Mouse (Mus musculus) neural tube, embryonic 11.5 days (tissue): ENCODE results near the gene Grcc10. TPM values are rescaled to one million over a fixed set of nuclear protein-coding genes. Genes with fewer than 3 reads are reported as not detected.
A peak's percentile ranks its signal among the peaks of the same experiment; 100 is the strongest.

ENCODE experiments used
- ATAC-seq: fragments of 200-750 bp; cut with Nextera tagmentation; 2 replicates; pipeline ENCODE4 v1.8.0; 2017; ENCODE audit warnings: moderate number of reproducible peaks, mild to moderate bottlenecking, moderate TSS enrichment, moderate library complexity; ENCODE audit not compliant: insufficient read depth, low FRiP score, low TSS enrichment
- DNase-seq: peaks from one replicate; pipeline ENCODE4 v3.0.0-alpha.2; 2015; ENCODE audit warnings: low spot score
- H3K27ac ChIP-seq: fragments of 300-500 bp; sonication (generic); 2 replicates; pipeline ENCODE4 v1.5.1; 2014; ENCODE audit warnings: low read depth, mild to moderate bottlenecking, low read length
- H3K27me3 ChIP-seq: fragments of 300-500 bp; sonication (generic); 2 replicates; pipeline ENCODE4 v1.6.1; 2014; ENCODE audit warnings: mild to moderate bottlenecking, low read length, mixed read lengths; ENCODE audit not compliant: control insufficient read depth, insufficient read depth
- H3K36me3 ChIP-seq: fragments of 300-500 bp; sonication (generic); 2 replicates; pipeline ENCODE4 v1.6.1; 2014; ENCODE audit warnings: mild to moderate bottlenecking, low read length, moderate library complexity, mixed read lengths; ENCODE audit not compliant: control insufficient read depth, insufficient read depth
- H3K4me1 ChIP-seq: fragments of 300-500 bp; sonication (generic); 2 replicates; pipeline ENCODE4 v1.6.1; 2014; ENCODE audit warnings: low read length, mixed read lengths; ENCODE audit not compliant: control insufficient read depth, insufficient read depth
- H3K4me2 ChIP-seq: fragments of 300-500 bp; sonication (generic); 2 replicates; pipeline ENCODE4 v1.6.1; 2014; ENCODE audit warnings: low read depth, mild to moderate bottlenecking, moderate library complexity
- H3K4me3 ChIP-seq: fragments of 300-500 bp; sonication (generic); 2 replicates; pipeline ENCODE4 v1.5.1; 2014; ENCODE audit warnings: low read depth, low read length
- H3K9ac ChIP-seq: fragments of 300-500 bp; sonication (generic); 2 replicates; pipeline ENCODE4 v1.6.1; 2014; ENCODE audit warnings: mild to moderate bottlenecking, low read length
- H3K9me3 ChIP-seq: fragments of 300-500 bp; sonication (generic); 2 replicates; pipeline ENCODE4 v1.6.1; 2016; ENCODE audit warnings: low read length; ENCODE audit not compliant: control insufficient read depth
- WGBS: fragments of 180-500 bp; shearing (Covaris S2); extraction: QIAGEN DNeasy Blood & Tissue Kit; methylation state at CpG from one replicate; pipeline ENCODE4 v1.1.7; 2014; 5-methylcytosine and 5-hydroxymethylcytosine counted together
- polyA plus RNA-seq: library from polyadenylated mRNA; unstranded; fragments of >200 nt; fragmentation: Nextera tagmentation; extraction: Ambion mirVana; gene quantifications from 2 replicates; pipeline ENCODE4 v1.2.1, GENCODE M21; 2014

Gene Grcc10
- polyA plus RNA-seq, 1 experiment from 2014 or later = 456 TPM

DNA sequence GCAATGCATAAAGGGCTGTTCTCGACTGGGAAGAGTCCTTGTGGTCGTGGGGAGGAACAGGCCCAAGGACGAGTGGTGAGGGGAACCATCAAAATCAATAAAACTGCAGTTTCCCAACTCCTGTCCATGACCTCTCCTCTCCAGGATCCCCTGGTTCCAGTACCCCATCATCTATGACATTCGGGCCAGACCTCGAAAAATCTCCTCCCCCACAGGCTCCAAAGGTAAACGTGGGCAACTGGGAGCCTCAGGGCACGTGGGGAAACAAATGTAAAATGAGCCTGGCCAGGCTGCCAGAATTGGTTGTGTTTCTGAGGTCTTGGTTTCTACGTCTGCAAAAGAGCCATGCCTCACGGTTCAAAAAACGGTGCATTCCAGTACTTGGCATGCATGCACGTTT lies 28.3 kb downstream of the Grcc10 start:
- Histone ChIP-seq H3K4me1 (peaks cover 11% of the 10 kb centered on the region), H3K9me3 (no peaks in the 10 kb centered on the region), H3K4me2 (peak overlapping the region; percentile 96), H3K27me3 (no peaks in the 10 kb centered on the region), H3K9ac (peak overlapping the region; percentile 84), H3K27ac (no peak overlapping the region; the same call in 1 of the 2 replicates), H3K36me3 (peaks cover 6% of the 10 kb centered on the region), H3K4me3 (peak overlapping the region; percentile 85)
- no peak for ATAC-seq
- 19% methylated on average over 11 of the region's 11 CpGs for WGBS
- no peak for DNase-seq

DNA sequence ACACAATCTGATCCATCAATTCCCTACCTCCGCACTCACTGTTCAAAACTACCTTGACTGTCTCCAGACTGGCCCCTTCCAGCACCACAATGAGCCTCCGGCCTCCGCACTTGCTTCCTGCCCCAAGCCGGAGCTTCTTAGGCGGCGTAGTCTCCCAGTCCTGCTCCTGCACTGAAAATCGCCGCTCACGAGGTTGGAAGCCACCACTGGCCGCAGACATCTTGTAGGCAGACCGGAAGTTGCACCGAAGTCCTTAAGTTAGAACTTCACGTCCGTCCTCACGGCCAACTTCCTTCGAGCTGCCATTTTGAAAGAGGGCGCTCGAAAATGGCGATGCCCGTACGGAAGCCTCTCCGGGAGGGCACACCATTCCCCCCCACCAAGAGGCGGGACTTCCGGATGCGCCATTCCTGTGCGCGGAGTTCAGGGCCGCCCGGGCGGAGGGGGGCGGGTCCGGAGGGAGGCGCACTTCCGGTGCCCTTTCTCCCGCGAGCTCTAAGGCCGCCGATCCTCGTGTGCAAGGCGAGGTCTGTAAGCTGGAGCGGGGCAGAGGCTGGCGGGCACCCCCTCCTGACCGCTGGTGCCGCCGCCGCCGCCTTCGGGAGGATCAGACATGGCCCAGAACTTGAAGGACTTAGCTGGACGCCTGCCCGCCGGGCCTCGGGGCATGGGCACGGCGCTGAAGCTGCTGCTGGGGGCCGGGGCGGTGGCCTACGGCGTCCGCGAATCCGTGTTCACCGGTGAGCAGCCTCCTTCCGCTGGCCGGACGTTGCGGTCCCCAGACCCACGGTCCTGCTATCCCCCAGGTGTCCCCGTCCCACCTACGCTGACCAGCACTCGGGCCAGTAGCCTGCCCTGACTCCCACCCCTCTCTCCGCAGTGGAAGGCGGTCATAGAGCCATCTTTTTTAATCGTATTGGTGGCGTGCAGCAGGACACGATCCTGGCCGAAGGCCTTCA lies 29.1 kb downstream of the Grcc10 start, which contains the start of the genes Emg1 and Phb2:
Gene Emg1 (minus strand): TSS at position 355 of the 959 bp plus-strand sequence.
Gene Phb2 (plus strand): TSS at position 513 of the 959 bp plus-strand sequence.
- ATAC-seq = peak; percentile 95

DNA sequence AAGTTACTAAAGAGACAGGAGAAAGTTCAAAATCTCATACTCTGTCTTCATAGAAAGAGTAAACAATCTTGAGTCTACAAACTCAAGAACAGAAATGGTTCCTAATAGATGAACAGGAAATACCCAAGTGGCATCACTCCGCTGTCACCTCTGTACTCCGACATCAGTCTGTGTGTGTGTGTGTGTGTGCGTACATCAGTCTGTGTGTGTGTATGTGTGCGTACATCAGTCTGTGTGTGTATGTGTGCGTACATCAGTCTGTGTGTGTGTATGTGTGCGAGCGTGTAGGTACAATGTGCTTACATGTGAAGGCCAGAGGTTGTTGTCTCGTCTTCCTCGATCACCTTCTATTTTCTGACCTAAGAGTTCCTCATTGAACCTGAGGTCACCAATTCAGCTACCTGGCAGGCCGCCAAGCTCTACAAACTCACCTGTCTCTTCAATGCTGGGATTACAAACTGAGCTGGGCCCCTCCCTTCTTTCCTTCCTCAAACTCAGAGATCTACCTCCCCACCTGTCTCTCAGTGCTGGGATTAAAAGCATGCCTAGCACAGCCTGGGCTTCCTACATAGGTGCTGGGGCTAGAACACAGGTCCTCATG lies 32.8 kb downstream of the Grcc10 start:
- no peak for ATAC-seq
- 95% methylated on average over 10 of the region's 10 CpGs for WGBS
- Histone ChIP-seq H3K27me3 (no peaks in the 10 kb centered on the region), H3K4me2 (no peak overlapping the region), H3K36me3 (peaks cover 8% of the 10 kb centered on the region; the same call in 1 of the 2 replicates), H3K4me1 (peaks cover 9% of the 10 kb centered on the region), H3K4me3 (no peak overlapping the region), H3K27ac (no peak overlapping the region), H3K9me3 (no peaks in the 10 kb centered on the region), H3K9ac (no peak overlapping the region)
- DNase-seq = no peak

More for the DNA sequence above, 29.1 kb downstream of the Grcc10 start, which contains the start of the genes Emg1 and Phb2:
- WGBS = under 1% methylated on average over 75 of the region's 76 CpGs
- peak within 1 kb of the TSS; percentile 96 for H3K4me2 ChIP-seq
- no peaks in the 10 kb centered on the region for H3K9me3 ChIP-seq
- peak within 1 kb of the TSS; percentile 54 for H3K27ac ChIP-seq
- H3K4me1 ChIP-seq = peaks cover 11% of the 10 kb centered on the region
- no peaks in the 10 kb centered on the region for H3K27me3 ChIP-seq
- H3K36me3 ChIP-seq = peaks cover 6% of the 10 kb centered on the region
- peak; percentile 99 for DNase-seq
- peak within 1 kb of the TSS; percentile 84 for H3K9ac ChIP-seq
- H3K4me3 ChIP-seq = peak within 1 kb of the TSS; percentile 85

GRCm38 (mm10) chr6:124706061-124706627 lies 35.0 kb downstream of the Grcc10 start:
- peaks cover 8% of the 10 kb centered on the region; the same call in 1 of the 2 replicates for H3K36me3 ChIP-seq

GRCm38 (mm10) chr6:124704417-124704816 lies 36.8 kb downstream of the Grcc10 start:
- H3K36me3 ChIP-seq = peaks cover 8% of the 10 kb centered on the region; the same call in 1 of the 2 replicates
- no peak overlapping the region for H3K4me2 ChIP-seq
- H3K27ac ChIP-seq = no peak overlapping the region
- H3K9me3 ChIP-seq = no peaks in the 10 kb centered on the region
- H3K4me3 ChIP-seq = no peak overlapping the region
- ATAC-seq (no peak), DNase-seq (no peak)
- no peak overlapping the region for H3K9ac ChIP-seq
- no peaks in the 10 kb centered on the region for H3K27me3 ChIP-seq
- 100% methylated on average over 2 of the region's 2 CpGs for WGBS
- H3K4me1 ChIP-seq = no peaks in the 10 kb centered on the region

More at GRCm38 (mm10) chr6:124706061-124706627, 35.0 kb downstream of the Grcc10 start:
- Histone ChIP-seq H3K4me2 (no peak overlapping the region), H3K4me1 (peaks cover 3% of the 10 kb centered on the region; the same call in 1 of the 2 replicates), H3K27me3 (no peaks in the 10 kb centered on the region), H3K9me3 (no peaks in the 10 kb centered on the region), H3K9ac (no peak overlapping the region), H3K4me3 (no peak overlapping the region), H3K27ac (no peak overlapping the region)
- WGBS = 90% methylated on average over 5 of the region's 5 CpGs
- DNase-seq (no peak), ATAC-seq (no peak)

DNA sequence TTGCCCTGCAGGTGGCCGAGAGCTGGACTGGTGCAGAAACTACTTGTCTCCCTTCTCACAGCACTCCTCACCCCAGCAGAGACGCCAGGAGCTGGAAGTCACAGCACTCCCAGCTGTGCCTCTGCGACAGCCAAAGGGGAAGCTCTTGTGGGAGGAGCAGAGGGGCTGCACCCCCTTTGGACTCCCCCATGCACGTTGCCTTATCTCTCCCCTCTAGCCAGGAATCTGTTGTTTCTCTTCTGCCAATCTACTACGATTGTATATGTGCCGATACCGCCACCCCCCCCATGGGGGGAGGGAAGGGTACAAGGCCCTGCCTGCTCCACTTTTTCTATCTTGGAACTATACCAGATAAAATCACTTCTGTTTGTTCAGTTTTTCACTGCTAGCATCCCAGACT lies 37.4 kb downstream of the Grcc10 start:
- no peak for DNase-seq
- WGBS = 86% methylated on average over 7 of the region's 7 CpGs
- ATAC-seq = no peak
- Histone ChIP-seq H3K4me2 (no peak overlapping the region), H3K27ac (no peak overlapping the region), H3K27me3 (no peaks in the 10 kb centered on the region), H3K9ac (no peak overlapping the region; the same call in 1 of the 2 replicates), H3K36me3 (peaks cover 8% of the 10 kb centered on the region; the same call in 1 of the 2 replicates), H3K4me1 (no peaks in the 10 kb centered on the region), H3K9me3 (no peaks in the 10 kb centered on the region), H3K4me3 (no peak overlapping the region)

GRCm38 (mm10) chr6:124702784-124703103 lies 38.4 kb downstream of the Grcc10 start:
- no peaks in the 10 kb centered on the region for H3K4me1 ChIP-seq
- no peak overlapping the region for H3K9ac ChIP-seq
- no peak overlapping the region for H3K4me3 ChIP-seq
- no peak overlapping the region for H3K4me2 ChIP-seq
- no peaks in the 10 kb centered on the region for H3K27me3 ChIP-seq
- no peak overlapping the region for H3K27ac ChIP-seq
- peaks cover 8% of the 10 kb centered on the region; the same call in 1 of the 2 replicates for H3K36me3 ChIP-seq
- no peaks in the 10 kb centered on the region for H3K9me3 ChIP-seq
- peak; percentile 72; the same call in 1 of the 2 replicates for ATAC-seq
- WGBS = 61% methylated on average over 3 of the region's 3 CpGs
- peak; percentile 71 for DNase-seq

DNA sequence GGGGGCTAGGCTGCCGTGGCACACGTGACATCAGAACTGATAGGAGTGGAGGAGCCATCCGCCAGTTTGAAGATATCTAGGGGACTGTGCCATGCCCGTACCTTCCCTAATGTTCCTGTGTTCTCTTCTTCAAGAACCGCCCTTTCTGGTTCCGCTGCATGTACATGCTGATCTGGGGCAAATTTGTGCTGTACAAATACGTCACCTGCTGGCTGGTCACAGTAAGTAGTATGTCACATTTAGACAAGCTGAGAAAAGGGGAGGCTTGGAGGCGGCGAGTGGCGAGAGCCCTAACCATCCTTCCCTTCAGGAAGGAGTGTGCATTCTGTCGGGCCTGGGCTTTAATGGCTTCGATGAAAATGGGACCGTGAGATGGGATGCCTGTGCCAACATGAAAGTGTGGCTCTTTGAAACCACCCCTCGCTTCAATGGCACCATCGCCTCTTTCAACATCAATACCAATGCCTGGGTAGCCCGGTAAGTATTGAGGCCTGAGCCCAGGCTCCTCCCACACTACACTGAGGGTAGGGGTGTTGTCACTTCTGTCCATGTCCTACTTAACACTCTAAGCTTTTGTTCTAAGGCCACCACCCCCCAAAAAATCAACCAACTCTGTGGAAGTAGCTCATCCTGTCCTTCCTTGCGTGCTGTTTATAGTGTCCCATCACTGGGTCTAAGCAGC lies 38.9 kb downstream of the Grcc10 start:
- H3K4me3 ChIP-seq = no peak overlapping the region
- H3K4me1 ChIP-seq = no peaks in the 10 kb centered on the region
- no peak for DNase-seq
- peaks cover 8% of the 10 kb centered on the region; the same call in 1 of the 2 replicates for H3K36me3 ChIP-seq
- H3K27me3 ChIP-seq = no peaks in the 10 kb centered on the region
- H3K9ac ChIP-seq = no peak overlapping the region
- H3K27ac ChIP-seq = no peak overlapping the region; the same call in 1 of the 2 replicates
- no peak overlapping the region for H3K4me2 ChIP-seq
- no peaks in the 10 kb centered on the region for H3K9me3 ChIP-seq
- WGBS = 94% methylated on average over 17 of the region's 17 CpGs
- 0 out of 2 replicates have a peak, but pooled peaks have one; percentile 14 for ATAC-seq
